In genomic region chr8:109185558-109186198, GRCm38 (mm10) we compare ENCODE assay signal across 8 mouse cellular contexts.
DNase-seq lines count a peak whose midpoint lies in the region; ATAC-seq and TF ChIP-seq lines count a peak whose summit lies in the region.

No protein-coding gene starts in this region.

- peak overlapping the region; percentile 40; the same call in 1 of the 2 replicates for H3K9ac ChIP-seq in forebrain, embryonic 13.5 days
- H3K9ac ChIP-seq in liver, embryonic 14.5 days (replicated peaks): no peak overlapping the region

- peak overlapping the region; percentile 49 for H3K4me2 ChIP-seq in forebrain, embryonic 13.5 days
- H3K4me2 ChIP-seq in liver, embryonic 14.5 days (ENCODE audit: low read depth): no peak overlapping the region

- peak; percentile 4 for DNase-seq in thymus, adult 2 months
- DNase-seq in thymus, adult 18-20 months: no peak
- DNase-seq in heart, postnatal 14 days: peak; percentile 70 to 78
- DNase-seq in large intestine, adult 2 months (ENCODE audit: low read depth, low spot score): peak; percentile 7
- peak in 1 of 3 experiments; percentile 0 for DNase-seq in liver, embryonic 14.5 days (ENCODE audit: low read depth in 3 of 3, low spot score in 3 of 3)
- peak; percentile 18 for DNase-seq in ovary, adult 18-20 months (ENCODE audit: low spot score)
- DNase-seq in urinary bladder, postnatal 4 days (ENCODE audit: low spot score in 2 of 2): peak; percentile 50 to 72

- peak; percentile 77; the same call in 1 of the 2 replicates for ATAC-seq in forebrain, embryonic 13.5 days
- ATAC-seq in liver, embryonic 14.5 days (ENCODE audit: insufficient read depth): no peak

- H3K4me3 ChIP-seq in thymus, adult 2 months (ENCODE audit: control insufficient read depth, insufficient read depth, low read length): no peak overlapping the region
- peak overlapping the region; percentile 9; the same call in 1 of the 2 replicates for H3K4me3 ChIP-seq in forebrain, embryonic 13.5 days
- no peak overlapping the region for H3K4me3 ChIP-seq in liver, embryonic 14.5 days (ENCODE audit: insufficient read depth in 1 of 2, low read depth in 2 of 2, low read length in 2 of 2)

- TF ChIP-seq CTCF in thymus, adult 2 months (IDR thresholded peaks at IDR 0.05; ENCODE audit: borderline replicate concordance, control insufficient read depth, extremely low read depth, insufficient read depth, low read length, poor library complexity): no peak
- peak; percentile 67 for TF ChIP-seq CTCF in liver, embryonic 14.5 days (IDR thresholded peaks at IDR 0.05; ENCODE audit: low read depth)

- intact Hi-C loops in heart, postnatal 14 days (cut with DNase I): loop anchor here (5.0 to 10.0 kb wide), 8 partner anchors 271 to 1583 kb away; no protein-coding TSS in a partner anchor

- H3K36me3 ChIP-seq in thymus, adult 2 months (ENCODE audit: control insufficient read depth, insufficient read depth, low read length): no peaks in the 10 kb centered on the region
- no peaks in the 10 kb centered on the region for H3K36me3 ChIP-seq in forebrain, embryonic 13.5 days (ENCODE audit: poor library complexity, severe bottlenecking)
- H3K36me3 ChIP-seq in liver, embryonic 14.5 days (replicated peaks; ENCODE audit: control insufficient read depth, insufficient read depth, low read depth): no peaks in the 10 kb centered on the region

- WGBS in thymus, adult 2 months: 33% methylated on average over 10 of the region's 10 CpGs
- WGBS in forebrain, embryonic 13.5 days: 28% methylated on average over 10 of the region's 10 CpGs
- 11% methylated on average over 10 of the region's 10 CpGs for WGBS in large intestine, adult 2 months
- 29% methylated on average over 10 of the region's 10 CpGs for WGBS in liver, embryonic 14.5 days (ENCODE audit: insufficient replicate concordance)

- no peak overlapping the region for H3K27ac ChIP-seq in thymus, adult 2 months (ENCODE audit: control insufficient read depth, insufficient read depth, low read length)
- H3K27ac ChIP-seq in forebrain, embryonic 13.5 days: peak overlapping the region; percentile 61; the same call in 1 of the 2 replicates
- no peak overlapping the region for H3K27ac ChIP-seq in liver, embryonic 14.5 days

- H3K9me3 ChIP-seq in forebrain, embryonic 13.5 days (replicated peaks): no peaks in the 10 kb centered on the region
- no peaks in the 10 kb centered on the region for H3K9me3 ChIP-seq in liver, embryonic 14.5 days (ENCODE audit: control insufficient read depth, low read length)

- H3K27me3 ChIP-seq in thymus, adult 2 months (ENCODE audit: control insufficient read depth, insufficient read depth, low read length): no peaks in the 10 kb centered on the region
- no peaks in the 10 kb centered on the region for H3K27me3 ChIP-seq in forebrain, embryonic 13.5 days
- no peaks in the 10 kb centered on the region for H3K27me3 ChIP-seq in liver, embryonic 14.5 days (ENCODE audit: control insufficient read depth, insufficient read depth, low read length)

- no peak for TF ChIP-seq EP300 in liver, embryonic 14.5 days (IDR thresholded peaks at IDR 0.05; ENCODE audit: low read depth)

- no peak for TF ChIP-seq POLR2A in thymus, adult 2 months (IDR thresholded peaks at IDR 0.05; ENCODE audit: control insufficient read depth, extremely low read depth, insufficient read depth, low read length, poor library complexity)

- H3K4me1 ChIP-seq in thymus, adult 2 months (replicated peaks; ENCODE audit: control insufficient read depth, insufficient read depth, low read length): no peaks in the 10 kb centered on the region
- H3K4me1 ChIP-seq in forebrain, embryonic 13.5 days: peaks cover 22% of the 10 kb centered on the region
- no peaks in the 10 kb centered on the region for H3K4me1 ChIP-seq in liver, embryonic 14.5 days (replicated peaks; ENCODE audit: control insufficient read depth in 2 of 2, insufficient read depth in 2 of 2, low read length in 1 of 2)

Comparison
In these comparisons a context has a peak if more than half of its experiments do, and no peak if none do; other contexts are left out.
1. DNase-seq: peak in thymus, adult 2 months (single experiment), heart, postnatal 14 days (2 of 2), large intestine, adult 2 months (single experiment), ovary, adult 18-20 months (single experiment) and urinary bladder, postnatal 4 days (2 of 2); none in thymus, adult 18-20 months (0 of 2).